Mouse (Mus musculus) E14TG2a.4 (cell line): ENCODE measurements at regions not wholly inside any gene's neighbourhood (a gene's known extent, or its start where the extent isn't known, plus 50 kb on each side); places are given as distances from the start of the nearest gene placed in this dataset.

Experiments used
- H3K27me3 ChIP-seq: 2 replicates; pipeline ENCODE4 v1.6.1; 2014; ENCODE audit warnings: low read length, control low read depth; ENCODE audit not compliant: insufficient read depth
- H3K36me3 ChIP-seq: 2 replicates; pipeline ENCODE4 v1.6.1; 2014; ENCODE audit warnings: low read length, control low read depth; ENCODE audit not compliant: insufficient read depth
- H3K4me1 ChIP-seq: replicated peaks from 2 replicates; pipeline ENCODE4 v1.6.1; 2014; ENCODE audit warnings: low read depth, low read length, control low read depth
- H3K4me3 ChIP-seq: replicated peaks from 2 replicates; pipeline ENCODE4 v1.5.1; 2014; ENCODE audit warnings: mild to moderate bottlenecking, low read length
- H3K9me3 ChIP-seq: 2 replicates; pipeline ENCODE4 v1.6.1; 2014; ENCODE audit warnings: low read length, control low read depth
- CTCF ChIP-seq: conservative IDR thresholded peaks from 2 replicates; pipeline ENCODE4 v1.5.1; 2014; ENCODE audit warnings: low read length
- NANOG ChIP-seq: IDR thresholded peaks from 2 replicates; pipeline ENCODE4 v1.6.1; 2014; ENCODE audit warnings: borderline replicate concordance, low read length, mixed read lengths
- POU5F1 ChIP-seq: IDR thresholded peaks from 2 replicates; pipeline ENCODE4 v1.6.1; 2014; ENCODE audit warnings: low read length, borderline replicate concordance

GRCm38 (mm10) chr3:132441226-132441625 lies 188.4 kb upstream of the Gimd1 start:
- no peaks in the 10 kb centered on the region for H3K4me1 ChIP-seq
- TF ChIP-seq POU5F1 (no peak), CTCF (no peak), NANOG (no peak)
- no peak overlapping the region for H3K4me3 ChIP-seq
- no peaks in the 10 kb centered on the region for H3K36me3 ChIP-seq
- no peaks in the 10 kb centered on the region for H3K9me3 ChIP-seq
- no peaks in the 10 kb centered on the region for H3K27me3 ChIP-seq

DNA sequence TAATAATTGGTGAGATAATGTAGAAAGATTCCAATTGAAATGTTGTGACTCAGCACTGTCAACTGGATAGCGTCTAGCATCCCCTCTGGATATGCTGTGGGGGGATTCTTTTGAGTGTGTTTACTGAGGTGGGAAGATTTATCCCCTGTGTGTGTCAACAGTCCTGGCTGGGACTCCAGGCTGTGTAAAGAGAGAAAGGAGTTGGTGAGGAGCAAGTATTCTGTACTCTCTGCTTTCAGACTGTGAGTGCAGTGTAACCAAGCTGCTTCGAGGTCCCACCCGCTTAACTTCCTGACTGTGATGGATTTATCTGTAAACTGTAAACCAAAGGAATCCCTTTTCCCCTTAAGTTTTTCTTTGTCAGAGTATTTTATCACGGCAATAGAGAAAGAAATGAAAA lies 175.7 kb upstream of the Gimd1 start:
- Histone ChIP-seq H3K9me3 (no peaks in the 10 kb centered on the region), H3K4me3 (no peak overlapping the region), H3K36me3 (no peaks in the 10 kb centered on the region), H3K4me1 (no peaks in the 10 kb centered on the region), H3K27me3 (no peaks in the 10 kb centered on the region)
- no peak for TF ChIP-seq NANOG
- TF ChIP-seq POU5F1 = no peak
- no peak for TF ChIP-seq CTCF

GRCm38 (mm10) chr3:132462348-132462959 lies 167.2 kb upstream of the Gimd1 start:
- Histone ChIP-seq H3K4me3 (no peak overlapping the region), H3K36me3 (no peaks in the 10 kb centered on the region), H3K4me1 (no peaks in the 10 kb centered on the region), H3K27me3 (no peaks in the 10 kb centered on the region), H3K9me3 (no peaks in the 10 kb centered on the region)
- TF ChIP-seq NANOG = no peak
- TF ChIP-seq CTCF = no peak
- no peak for TF ChIP-seq POU5F1

GRCm38 (mm10) chr3:132471070-132471469 lies 158.6 kb upstream of the Gimd1 start:
- no peaks in the 10 kb centered on the region for H3K27me3 ChIP-seq
- TF ChIP-seq CTCF (no peak), POU5F1 (no peak), NANOG (no peak)
- peaks cover 16% of the 10 kb centered on the region for H3K4me1 ChIP-seq
- H3K9me3 ChIP-seq = no peaks in the 10 kb centered on the region
- H3K36me3 ChIP-seq = no peaks in the 10 kb centered on the region
- no peak overlapping the region for H3K4me3 ChIP-seq

DNA sequence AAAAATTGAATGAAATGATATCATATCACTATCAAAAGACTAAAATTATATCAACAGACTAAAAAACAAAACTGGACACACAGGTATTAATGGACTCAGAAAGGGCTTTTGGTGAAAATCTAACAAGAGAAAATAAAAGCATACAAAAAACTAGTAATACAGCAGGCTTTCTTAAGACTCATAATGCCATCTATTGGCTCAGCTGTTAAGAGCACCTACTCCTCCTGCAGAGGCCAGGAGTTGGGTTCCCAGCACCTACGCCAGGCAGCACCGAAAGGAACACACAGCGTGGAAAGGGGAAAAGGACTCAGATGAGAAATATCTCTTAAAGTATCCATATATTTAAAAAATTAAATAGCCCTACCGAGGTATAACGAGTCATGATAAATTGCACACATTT lies 151.9 kb upstream of the Gimd1 start:
- H3K4me1 ChIP-seq = no peaks in the 10 kb centered on the region
- H3K27me3 ChIP-seq = no peaks in the 10 kb centered on the region
- H3K36me3 ChIP-seq = no peaks in the 10 kb centered on the region
- no peak overlapping the region for H3K4me3 ChIP-seq
- no peak for TF ChIP-seq POU5F1
- no peak for TF ChIP-seq NANOG
- no peak for TF ChIP-seq CTCF
- no peaks in the 10 kb centered on the region for H3K9me3 ChIP-seq

- TF ChIP-seq POU5F1 = no peak
- TF ChIP-seq NANOG = no peak
- no peak for TF ChIP-seq CTCF
- Histone ChIP-seq H3K27me3 (no peaks in the 10 kb centered on the region), H3K36me3 (no peaks in the 10 kb centered on the region), H3K9me3 (no peaks in the 10 kb centered on the region), H3K4me1 (no peaks in the 10 kb centered on the region), H3K4me3 (no peak overlapping the region)
Observed at GRCm38 (mm10) chr3:132479275-132479674, 150.3 kb upstream of the Gimd1 start.

GRCm38 (mm10) chr3:132484814-132485213 lies 144.8 kb upstream of the Gimd1 start:
- H3K4me1 ChIP-seq = no peaks in the 10 kb centered on the region

DNA sequence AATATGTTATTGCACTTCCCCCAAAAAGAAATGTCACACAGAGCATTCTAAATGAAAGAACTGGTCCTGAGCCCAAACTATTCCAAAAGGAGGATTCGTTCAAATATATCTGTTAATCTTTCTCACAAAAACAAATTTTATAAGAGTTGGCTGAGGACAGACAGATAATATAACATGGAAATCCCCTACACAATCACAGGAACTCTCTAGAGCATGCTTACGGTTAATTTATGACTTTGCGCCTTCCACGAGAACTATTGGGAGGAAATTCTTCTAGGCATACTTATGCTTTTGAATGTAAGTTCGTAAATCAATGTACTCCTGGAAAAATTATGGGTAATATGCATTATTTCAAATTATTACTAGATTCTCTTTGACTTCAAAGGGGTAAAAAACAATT lies 144.1 kb upstream of the Gimd1 start:
- TF ChIP-seq POU5F1 (no peak), NANOG (no peak), CTCF (no peak)
- Histone ChIP-seq H3K36me3 (no peaks in the 10 kb centered on the region), H3K9me3 (no peaks in the 10 kb centered on the region), H3K27me3 (no peaks in the 10 kb centered on the region), H3K4me3 (no peak overlapping the region), H3K4me1 (no peaks in the 10 kb centered on the region)

More at GRCm38 (mm10) chr3:132484814-132485213, 144.8 kb upstream of the Gimd1 start:
- no peaks in the 10 kb centered on the region for H3K36me3 ChIP-seq
- TF ChIP-seq CTCF (no peak), NANOG (no peak), POU5F1 (no peak)
- H3K27me3 ChIP-seq = no peaks in the 10 kb centered on the region
- no peak overlapping the region for H3K4me3 ChIP-seq
- H3K9me3 ChIP-seq = no peaks in the 10 kb centered on the region

DNA sequence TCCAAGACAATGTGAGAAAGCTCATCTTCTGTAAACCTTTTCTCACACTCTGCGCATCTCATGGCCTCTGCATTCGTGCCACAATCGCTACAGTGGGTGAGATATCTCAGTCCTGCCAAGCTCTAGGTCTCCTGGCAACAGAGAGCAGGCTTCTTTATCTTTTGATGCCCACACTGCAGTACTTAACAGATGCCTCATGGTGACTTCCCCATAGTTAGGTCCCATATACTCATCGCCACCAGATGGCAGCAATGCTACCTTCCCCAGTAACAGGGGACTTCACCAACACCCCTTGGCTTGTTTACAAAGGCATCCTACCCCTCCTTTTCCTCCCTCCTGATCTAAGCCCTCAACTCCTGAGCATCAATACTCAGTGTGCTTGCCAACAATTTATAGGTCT lies 123.5 kb upstream of the Gimd1 start:
- TF ChIP-seq NANOG (no peak), CTCF (peak; percentile 58)
- Histone ChIP-seq H3K4me1 (no peaks in the 10 kb centered on the region), H3K36me3 (no peaks in the 10 kb centered on the region), H3K9me3 (no peaks in the 10 kb centered on the region), H3K4me3 (no peak overlapping the region), H3K27me3 (no peaks in the 10 kb centered on the region)
